ENCODE assay signal across 8 mouse cellular contexts in genomic region chr1:133685749-133686519, GRCm38 (mm10). TPM values are rescaled to one million over a fixed set of nuclear protein-coding genes. Genes with fewer than 3 reads are reported as not detected.
DNase-seq lines count a peak whose midpoint lies in the region; TF ChIP-seq lines count a peak whose summit lies in the region.

No protein-coding gene starts in this region.

- H3K4me3 ChIP-seq in small intestine, adult 2 months (ENCODE audit: low read depth, low read length): no peak overlapping the region

- no peak for TF ChIP-seq POLR2A in small intestine, adult 2 months (IDR thresholded peaks at IDR 0.05; ENCODE audit: low read depth, low read length)

- 34% methylated on average over 10 of the region's 10 CpGs for WGBS in small intestine, adult 2 months

- DNase-seq in urinary bladder, postnatal 14 days (ENCODE audit: low spot score): peak; percentile 71
- DNase-seq in urinary bladder, adult 2 months (ENCODE audit: low spot score): no peak
- peak; percentile 89 to 91 for DNase-seq in heart, adult 9 months (ENCODE audit: low spot score in 2 of 2)
- DNase-seq in layer of hippocampus, postnatal 36 days: peak; percentile 15 to 18
- no peak for DNase-seq in frontal cortex, postnatal 10 days (ENCODE audit: low spot score in 2 of 2)
- no peak for DNase-seq in cerebellum, postnatal 25 days
- no peak for DNase-seq in natural killer cell, adult 2 months (ENCODE audit: low spot score in 2 of 2)

- peaks cover 9% of the 10 kb centered on the region; the same call in 1 of the 2 replicates for H3K4me1 ChIP-seq in small intestine, adult 2 months (ENCODE audit: control insufficient read depth, insufficient read depth, insufficient read length, low read length)

- no peaks in the 10 kb centered on the region for H3K27me3 ChIP-seq in small intestine, adult 2 months (ENCODE audit: control insufficient read depth, insufficient read depth, low read length)

- no peak for TF ChIP-seq CTCF in small intestine, adult 2 months (IDR thresholded peaks at IDR 0.05; ENCODE audit: extremely low read depth, insufficient read length, insufficient replicate concordance, low read depth, low read length)

- no peaks in the 10 kb centered on the region for H3K36me3 ChIP-seq in small intestine, adult 2 months (ENCODE audit: control insufficient read depth, insufficient read depth, low read length)

- H3K27ac ChIP-seq in small intestine, adult 2 months (ENCODE audit: insufficient read depth, low read depth, low read length): peak overlapping the region; percentile 51

RNA-seq across cellular contexts. Expression of gene Lax1, which starts 4.0 kb away (rescaled TPM):
- polyA plus RNA-seq in urinary bladder, adult 2 months (2012; rRNA removed): 2.4 and 4.1 TPM in 2 replicates
- not detected for total RNA-seq in layer of hippocampus, postnatal 36 days (2021)
- 4.3 and 8.2 TPM in 2 replicates for polyA plus RNA-seq in small intestine, adult 2 months (2012; rRNA removed)

RNA-seq across cellular contexts. Expression of gene Gm38394, which starts 24.8 kb away (rescaled TPM):
- 5.5 and 6.4 TPM in 2 replicates for polyA plus RNA-seq in urinary bladder, adult 2 months (2012; rRNA removed)
- 10 to 100 TPM; 28.2 to 29.1 TPM for total RNA-seq in layer of hippocampus, postnatal 36 days (2021)
- polyA plus RNA-seq in small intestine, adult 2 months (2012; rRNA removed): 0.29 and 1.1 TPM in 2 replicates

RNA-seq across cellular contexts. Expression of gene Zbed6, which starts 25.2 kb away (rescaled TPM):
- polyA plus RNA-seq in urinary bladder, adult 2 months (2012; rRNA removed): 0.59 and 4.8 TPM in 2 replicates
- 10 to 100 TPM in 1 of 2 experiments, 1 to 10 TPM in 1; 7.9 to 11.5 TPM for total RNA-seq in layer of hippocampus, postnatal 36 days (2021)
- 0.61 and 1.0 TPM in 2 replicates for polyA plus RNA-seq in small intestine, adult 2 months (2012; rRNA removed)

Comparison
In these comparisons a context has a peak if more than half of its experiments do, and no peak if none do; other contexts are left out.
1. DNase-seq: peak in urinary bladder, postnatal 14 days (single experiment), heart, adult 9 months (2 of 2) and layer of hippocampus, postnatal 36 days (2 of 2); none in urinary bladder, adult 2 months (single experiment), frontal cortex, postnatal 10 days (0 of 2), cerebellum, postnatal 25 days (0 of 2) and natural killer cell, adult 2 months (0 of 2).